Mouse (Mus musculus) stomach, postnatal 0 days (tissue): ENCODE results near the gene Mpc2. TPM values are rescaled to one million over a fixed set of nuclear protein-coding genes. Genes with fewer than 3 reads are reported as not detected.

Experiments
- ATAC-seq: fragments of 200-750 bp; cut with Nextera tagmentation; 2 replicates; pipeline ENCODE4 v1.8.0; 2017; ENCODE audit not compliant: low FRiP score, low TSS enrichment
- DNase-seq: peaks from one replicate; pipeline ENCODE4 v3.0.0-alpha.2; 2016; ENCODE audit warnings: low spot score
- H3K27ac ChIP-seq: fragments of 300-500 bp; sonication (generic); replicated peaks from 2 replicates; pipeline ENCODE4 v1.5.1; 2014; ENCODE audit warnings: mild to moderate bottlenecking, control low read depth
- H3K27me3 ChIP-seq: fragments of 300-500 bp; sonication (generic); 2 replicates; pipeline ENCODE4 v1.6.1; 2014; ENCODE audit warnings: low read length; ENCODE audit not compliant: control insufficient read depth, insufficient read depth
- H3K36me3 ChIP-seq: fragments of 300-500 bp; sonication (generic); 2 replicates; pipeline ENCODE4 v1.6.1; 2014; ENCODE audit warnings: low read length, mixed read lengths; ENCODE audit not compliant: control insufficient read depth, insufficient read depth
- H3K4me1 ChIP-seq: fragments of 300-500 bp; sonication (generic); replicated peaks from 2 replicates; pipeline ENCODE4 v1.6.1; 2014; ENCODE audit warnings: antibody characterized with exemption; ENCODE audit not compliant: control insufficient read depth, insufficient read depth
- H3K4me2 ChIP-seq: fragments of 300-500 bp; sonication (generic); replicated peaks from 2 replicates; pipeline ENCODE4 v1.6.1; 2014; ENCODE audit warnings: low read depth, mild to moderate bottlenecking, control low read depth, moderate library complexity
- H3K4me3 ChIP-seq: fragments of 300-500 bp; sonication (generic); 2 replicates; pipeline ENCODE4 v1.5.1; 2014; ENCODE audit warnings: low read depth, low read length, control low read depth
- H3K9ac ChIP-seq: fragments of 300-500 bp; sonication (generic); 2 replicates; pipeline ENCODE4 v1.6.1; 2014; ENCODE audit warnings: mild to moderate bottlenecking, low read length, control low read depth, mixed read lengths
- H3K9me3 ChIP-seq: fragments of 300-500 bp; sonication (generic); 2 replicates; pipeline ENCODE4 v1.6.1; 2016; ENCODE audit warnings: low read length; ENCODE audit not compliant: control insufficient read depth
- CTCF ChIP-seq: IDR thresholded peaks from 2 replicates; pipeline ENCODE4 v1.5.1; 2016; ENCODE audit warnings: antibody characterized with exemption, low read depth, mild to moderate bottlenecking, moderate library complexity
- EP300 ChIP-seq: optimal IDR thresholded peaks from 2 replicates; pipeline ENCODE3; 2016; ENCODE audit warnings: antibody characterized with exemption
- WGBS: fragments of 180-500 bp; shearing (Covaris S2); extraction: QIAGEN DNeasy Blood & Tissue Kit; methylation state at CpG from one replicate; pipeline ENCODE4 v1.1.7; 2014; 5-methylcytosine and 5-hydroxymethylcytosine counted together
- polyA plus RNA-seq: library from polyadenylated mRNA; unstranded; fragments of >200 nt; fragmentation: Nextera tagmentation; extraction: Ambion mirVana; gene quantifications from 2 replicates; pipeline ENCODE4 v1.2.1, GENCODE M21; 2015

Mpc2 gene
- polyA plus RNA-seq, 1 experiment from 2014 or later: 218 TPM

DNA sequence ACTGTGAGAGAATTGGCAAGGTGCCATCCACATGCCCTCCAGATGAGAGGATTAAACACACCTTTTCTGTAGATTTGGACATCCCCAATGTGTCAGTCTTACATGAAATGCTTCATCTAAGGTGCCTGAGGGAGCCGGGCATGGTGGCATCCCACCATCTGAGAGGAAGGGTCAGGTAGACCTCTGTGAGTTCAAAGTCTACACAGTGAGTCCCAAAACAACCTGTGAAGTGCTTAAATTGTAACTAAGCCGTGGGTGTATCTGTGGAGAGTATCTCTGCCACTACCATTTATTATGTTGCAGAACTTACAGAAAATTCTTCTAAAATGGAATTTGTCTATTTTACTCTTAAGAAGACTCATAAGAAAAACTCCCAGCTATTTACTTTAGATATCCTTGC lies 25.7 kb downstream of the Mpc2 start:
- DNase-seq: no peak
- TF ChIP-seq EP300: no peak
- H3K4me3 ChIP-seq: no peak overlapping the region
- H3K27ac ChIP-seq: no peak overlapping the region
- no peak for ATAC-seq
- WGBS: 91% methylated on average over 2 of the region's 2 CpGs
- no peak overlapping the region for H3K9ac ChIP-seq
- no peaks in the 10 kb centered on the region for H3K4me1 ChIP-seq
- no peaks in the 10 kb centered on the region for H3K36me3 ChIP-seq
- H3K27me3 ChIP-seq: no peaks in the 10 kb centered on the region
- H3K9me3 ChIP-seq: no peaks in the 10 kb centered on the region
- no peak overlapping the region for H3K4me2 ChIP-seq

DNA sequence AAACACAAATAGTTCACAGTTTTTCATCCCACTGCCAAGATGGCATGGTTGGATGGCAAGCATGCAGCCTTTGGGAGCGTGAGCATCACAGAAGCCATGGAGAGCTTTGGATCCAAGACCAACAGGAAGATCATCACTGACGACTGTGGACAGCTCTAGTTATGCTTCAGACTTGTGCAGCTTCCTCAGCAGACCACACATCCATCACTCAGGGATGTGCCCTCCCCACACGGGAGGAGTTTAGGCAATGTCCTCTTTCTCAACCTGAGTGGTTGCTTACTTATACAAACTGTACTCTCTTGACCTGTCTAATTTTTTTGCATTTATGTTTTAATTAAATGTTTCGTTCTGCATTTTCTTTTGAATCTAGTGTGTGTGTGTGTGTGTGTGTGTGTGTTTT lies 28.8 kb downstream of the Mpc2 start:
- no peak for DNase-seq
- Histone ChIP-seq H3K27me3 (no peaks in the 10 kb centered on the region), H3K4me3 (no peak overlapping the region), H3K4me1 (no peaks in the 10 kb centered on the region), H3K9me3 (no peaks in the 10 kb centered on the region), H3K4me2 (no peak overlapping the region), H3K9ac (no peak overlapping the region), H3K27ac (no peak overlapping the region), H3K36me3 (no peaks in the 10 kb centered on the region)
- TF ChIP-seq EP300 (no peak), CTCF (no peak)
- ATAC-seq: no peak
- WGBS: 79% methylated on average over 4 of the region's 4 CpGs

DNA sequence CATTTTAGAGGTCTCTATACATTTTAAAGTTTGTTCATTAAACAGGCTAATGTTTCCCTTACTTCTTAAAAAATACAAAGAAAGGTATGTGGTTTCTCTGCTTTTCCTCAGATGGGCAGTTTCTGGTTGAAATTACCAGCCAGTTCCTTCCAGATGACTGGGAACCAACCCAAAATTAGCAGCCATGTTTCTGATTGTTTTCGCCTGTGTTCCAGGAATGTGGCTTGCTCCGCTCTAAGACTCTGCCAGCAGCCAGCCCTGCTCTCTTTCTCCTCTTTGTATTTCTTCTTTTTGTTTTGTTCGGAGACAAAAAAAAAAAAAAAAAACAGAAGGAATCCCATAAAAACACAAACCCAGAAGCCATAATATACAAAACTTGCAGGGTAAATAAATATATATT lies 38.4 kb downstream of the Mpc2 start:
- Histone ChIP-seq H3K9ac (no peak overlapping the region), H3K4me2 (no peak overlapping the region), H3K9me3 (no peaks in the 10 kb centered on the region), H3K27ac (no peak overlapping the region), H3K27me3 (no peaks in the 10 kb centered on the region), H3K36me3 (no peaks in the 10 kb centered on the region), H3K4me3 (no peak overlapping the region), H3K4me1 (no peaks in the 10 kb centered on the region)
- ATAC-seq (no peak), DNase-seq (no peak)
- WGBS: 47% methylated on average over 3 of the region's 3 CpGs
- TF ChIP-seq CTCF (no peak), EP300 (no peak)

DNA sequence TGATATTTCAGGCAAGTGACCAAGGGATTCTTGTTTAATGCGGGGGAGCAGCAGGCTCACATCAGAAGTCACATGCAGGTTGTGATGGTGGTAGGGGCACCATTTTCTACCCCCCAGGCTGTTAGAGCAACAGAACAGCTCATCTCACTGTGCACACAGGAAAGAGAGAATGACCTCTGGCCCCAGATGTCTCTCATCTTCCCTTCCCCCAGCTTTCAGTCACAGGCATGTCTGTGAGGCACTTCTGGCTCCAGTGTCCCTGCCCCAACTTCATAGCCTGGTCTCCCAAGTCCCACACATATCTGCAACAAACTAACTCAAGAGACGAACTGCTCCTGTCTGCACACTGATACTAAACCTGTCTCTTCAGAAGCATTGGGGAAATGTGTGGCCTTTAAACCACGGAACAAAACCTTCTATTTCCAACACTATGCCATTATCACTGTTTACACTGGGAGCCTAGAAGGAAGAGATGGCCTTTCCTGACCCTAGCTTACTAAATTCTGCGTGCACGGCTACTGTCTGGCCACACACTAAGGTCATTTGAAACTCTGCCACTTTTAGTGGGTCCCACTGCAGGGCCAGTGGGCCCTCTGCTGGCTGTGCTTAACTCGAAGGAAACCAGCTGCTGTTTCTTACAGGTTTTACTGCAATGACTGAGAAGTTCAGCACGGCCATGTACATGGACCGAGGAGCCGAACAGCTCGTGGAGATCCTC lies 43.0 kb downstream of the Mpc2 start:
- no peak overlapping the region for H3K4me2 ChIP-seq
- H3K27me3 ChIP-seq: no peaks in the 10 kb centered on the region
- ATAC-seq: peak; percentile 29; the same call in 1 of the 2 replicates
- WGBS: 23% methylated on average over 10 of the region's 10 CpGs
- H3K36me3 ChIP-seq: no peaks in the 10 kb centered on the region
- DNase-seq: peak; percentile 47
- no peak overlapping the region for H3K27ac ChIP-seq
- no peak overlapping the region for H3K4me3 ChIP-seq
- H3K9me3 ChIP-seq: no peaks in the 10 kb centered on the region
- H3K4me1 ChIP-seq: no peaks in the 10 kb centered on the region
- TF ChIP-seq EP300 (no peak), CTCF (peak; percentile 77)
- no peak overlapping the region for H3K9ac ChIP-seq

DNA sequence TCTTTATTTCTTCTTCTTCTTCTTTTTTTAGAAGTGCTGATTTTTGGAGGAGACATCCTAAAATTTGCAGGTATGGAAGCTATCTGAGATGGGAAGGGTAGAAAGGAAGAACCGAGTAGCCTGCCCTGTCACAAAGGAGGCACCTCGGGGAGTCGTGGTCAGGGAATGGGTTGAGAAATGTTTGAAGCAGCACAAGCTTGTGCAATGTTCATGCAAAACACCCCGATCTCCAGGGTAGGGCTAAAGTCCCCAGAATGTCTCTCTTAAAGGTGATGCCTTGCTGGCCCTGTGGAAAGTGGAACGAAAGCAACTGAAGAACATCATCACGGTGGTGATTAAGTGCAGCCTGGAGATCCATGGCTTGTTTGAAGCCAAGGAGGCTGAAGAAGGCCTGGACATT lies 45.9 kb downstream of the Mpc2 start:
- WGBS: 90% methylated on average over 6 of the region's 6 CpGs
- ATAC-seq: no peak
- TF ChIP-seq EP300: no peak
- TF ChIP-seq CTCF: no peak
- Histone ChIP-seq H3K36me3 (no peaks in the 10 kb centered on the region), H3K27me3 (no peaks in the 10 kb centered on the region), H3K4me2 (no peak overlapping the region), H3K9me3 (no peaks in the 10 kb centered on the region), H3K4me3 (no peak overlapping the region), H3K9ac (no peak overlapping the region), H3K4me1 (no peaks in the 10 kb centered on the region), H3K27ac (no peak overlapping the region)
- DNase-seq: no peak

DNA sequence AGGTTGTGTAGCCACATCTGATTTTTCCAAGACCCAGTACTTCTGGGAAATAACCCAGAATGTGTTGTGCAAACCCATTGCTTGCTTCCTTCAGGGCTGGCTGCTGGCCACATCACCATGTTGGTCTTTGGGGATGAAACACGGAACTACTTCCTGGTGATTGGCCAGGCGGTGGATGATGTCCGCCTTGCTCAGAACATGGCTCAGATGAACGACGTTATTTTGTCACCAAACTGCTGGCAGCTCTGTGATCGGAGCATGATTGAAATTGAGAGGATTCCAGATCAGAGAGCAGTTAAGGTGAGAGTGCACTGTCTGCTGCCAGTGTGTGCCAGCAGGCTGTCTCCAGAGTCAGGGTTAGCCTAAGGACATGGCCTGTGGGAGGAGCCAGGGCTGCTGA lies 49.7 kb downstream of the Mpc2 start:
- Histone ChIP-seq H3K4me3 (no peak overlapping the region), H3K27ac (no peak overlapping the region), H3K9ac (no peak overlapping the region), H3K36me3 (no peaks in the 10 kb centered on the region), H3K4me1 (no peaks in the 10 kb centered on the region), H3K4me2 (no peak overlapping the region), H3K9me3 (no peaks in the 10 kb centered on the region), H3K27me3 (no peaks in the 10 kb centered on the region)
- no peak for TF ChIP-seq CTCF
- TF ChIP-seq EP300: no peak
- 83% methylated on average over 6 of the region's 6 CpGs for WGBS
- ATAC-seq (no peak), DNase-seq (no peak)
